Comparison of ENCODE assay signal across 25 mouse cellular contexts in the genomic region with DNA sequence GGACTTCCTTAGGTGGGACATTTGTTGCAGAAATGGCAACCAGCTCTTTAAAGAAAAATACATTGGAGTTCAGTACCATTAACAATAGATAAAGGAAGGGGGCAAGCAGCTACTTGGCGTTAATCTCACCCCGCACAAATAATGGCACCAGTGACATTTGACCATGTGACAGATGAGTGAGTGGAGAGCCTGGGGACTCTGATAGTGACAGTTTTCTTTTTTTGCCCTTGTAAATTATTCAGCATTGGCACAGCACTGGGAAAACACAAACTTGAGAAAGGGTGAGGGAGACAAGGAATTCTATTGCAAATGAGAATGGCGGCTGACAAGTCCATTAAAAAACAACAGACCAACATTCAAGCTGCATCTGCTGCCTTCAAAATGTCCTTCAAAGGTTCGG.
DNase-seq lines count a peak whose midpoint lies in the region; ATAC-seq lines count a peak whose summit lies in the region.
"Had no signal": no experiment of that assay in that cellular context is flagged by ENCODE, and none has a peak within 500 bp of the region (broad histone marks: within the 10 kb centered on the region; RNA-seq: fewer than 3 reads in every experiment).

No protein-coding gene starts in this region.

- H3K4me3 ChIP-seq in hindbrain, embryonic 11.5 days (ENCODE audit: low read depth, low read length): no peak overlapping the region
- H3K4me3 ChIP-seq in hindbrain, embryonic 16.5 days (ENCODE audit: low read length): no peak overlapping the region
- no peak overlapping the region for H3K4me3 ChIP-seq in embryonic facial prominence, embryonic 13.5 days
- no peak overlapping the region for H3K4me3 ChIP-seq in forebrain, embryonic 16.5 days (replicated peaks; ENCODE audit: low read length)
- no peak overlapping the region for H3K4me3 ChIP-seq in midbrain, embryonic 13.5 days (replicated peaks)
- H3K4me3 ChIP-seq: embryonic facial prominence, embryonic 15.5 days; liver, embryonic 13.5 days; megakaryocyte, embryonic 14.5 days had no signal

- 0 out of 2 replicates have a peak overlapping the region, but pooled peaks have one; percentile 24 for H3K27ac ChIP-seq in hindbrain, embryonic 11.5 days (ENCODE audit: low read depth, low read length)
- H3K27ac ChIP-seq in hindbrain, embryonic 16.5 days (ENCODE audit: low read depth, low read length): no peak overlapping the region
- no peak overlapping the region for H3K27ac ChIP-seq in embryonic facial prominence, embryonic 13.5 days
- H3K27ac ChIP-seq in forebrain, embryonic 16.5 days (ENCODE audit: low read length): peak overlapping the region; percentile 39
- peak overlapping the region; percentile 80 for H3K27ac ChIP-seq in midbrain, embryonic 13.5 days
- H3K27ac ChIP-seq: embryonic facial prominence, embryonic 15.5 days; liver, embryonic 13.5 days had no signal

- no peaks in the 10 kb centered on the region for H3K27me3 ChIP-seq in hindbrain, embryonic 11.5 days (ENCODE audit: control insufficient read depth, insufficient read depth, low read length)
- no peaks in the 10 kb centered on the region for H3K27me3 ChIP-seq in hindbrain, embryonic 16.5 days (replicated peaks; ENCODE audit: control insufficient read depth, insufficient read depth, low read length)
- no peaks in the 10 kb centered on the region for H3K27me3 ChIP-seq in embryonic facial prominence, embryonic 13.5 days
- H3K27me3 ChIP-seq in forebrain, embryonic 16.5 days (replicated peaks; ENCODE audit: control insufficient read depth, insufficient read depth, low read length): no peaks in the 10 kb centered on the region
- no peaks in the 10 kb centered on the region for H3K27me3 ChIP-seq in midbrain, embryonic 13.5 days
- H3K27me3 ChIP-seq: CH12.LX; embryonic facial prominence, embryonic 15.5 days; liver, embryonic 13.5 days; megakaryocyte, embryonic 14.5 days; Patski had no signal

- no peak overlapping the region for H3K4me2 ChIP-seq in hindbrain, embryonic 11.5 days (replicated peaks; ENCODE audit: low read depth, low read length)
- no peak overlapping the region; the same call in 1 of the 2 replicates for H3K4me2 ChIP-seq in hindbrain, embryonic 16.5 days (ENCODE audit: low read length)
- 0 out of 2 replicates have a peak overlapping the region, but pooled peaks have one; percentile 9 for H3K4me2 ChIP-seq in embryonic facial prominence, embryonic 13.5 days
- no peak overlapping the region for H3K4me2 ChIP-seq in forebrain, embryonic 16.5 days (ENCODE audit: low read length)
- H3K4me2 ChIP-seq in midbrain, embryonic 13.5 days (replicated peaks): no peak overlapping the region
- H3K4me2 ChIP-seq: embryonic facial prominence, embryonic 15.5 days; heart, embryonic 11.5 days; liver, embryonic 13.5 days had no signal

- no peak for DNase-seq in hindbrain, embryonic 11.5 days (ENCODE audit: low spot score)
- no peak for DNase-seq in lung, postnatal 4 days
- no peak for DNase-seq in lung, postnatal 14 days
- DNase-seq in cerebellum, adult 9-10 months: no peak
- DNase-seq: B cell, adult 2 months; cerebellum, adult 18-20 months; cerebellum, postnatal 25 days; gastrocnemius, postnatal 10 days; heart, adult 11 months; kidney, postnatal 36 days; liver, embryonic 13.5 days; lung, adult 2 months; right cerebral cortex, postnatal 25 days; spleen, adult 18-20 months had no signal

- H3K9me3 ChIP-seq in hindbrain, embryonic 11.5 days (ENCODE audit: control insufficient read depth, low read length): no peaks in the 10 kb centered on the region
- no peaks in the 10 kb centered on the region for H3K9me3 ChIP-seq in hindbrain, embryonic 16.5 days (ENCODE audit: control insufficient read depth, low read length)
- no peaks in the 10 kb centered on the region for H3K9me3 ChIP-seq in embryonic facial prominence, embryonic 13.5 days
- H3K9me3 ChIP-seq in forebrain, embryonic 16.5 days (ENCODE audit: control insufficient read depth, low read length): no peaks in the 10 kb centered on the region
- H3K9me3 ChIP-seq in midbrain, embryonic 13.5 days: no peaks in the 10 kb centered on the region
- H3K9me3 ChIP-seq: embryonic facial prominence, embryonic 15.5 days; G1E; liver, embryonic 13.5 days; megakaryocyte, embryonic 14.5 days had no signal

- no peaks in the 10 kb centered on the region; the same call in 1 of the 2 replicates for H3K4me1 ChIP-seq in hindbrain, embryonic 11.5 days (replicated peaks; ENCODE audit: control insufficient read depth, insufficient read depth, low read length)
- H3K4me1 ChIP-seq in hindbrain, embryonic 16.5 days (ENCODE audit: control insufficient read depth, insufficient read depth, low read depth, low read length): no peaks in the 10 kb centered on the region; the same call in none of the 2 replicates
- H3K4me1 ChIP-seq in embryonic facial prominence, embryonic 13.5 days: peaks cover 26% of the 10 kb centered on the region
- H3K4me1 ChIP-seq in forebrain, embryonic 16.5 days (replicated peaks; ENCODE audit: control insufficient read depth, insufficient read depth, low read length): peaks cover 16% of the 10 kb centered on the region
- H3K4me1 ChIP-seq in midbrain, embryonic 13.5 days (replicated peaks): peaks cover 33% of the 10 kb centered on the region
- H3K4me1 ChIP-seq: liver, embryonic 13.5 days had no signal

- H3K36me3 ChIP-seq in hindbrain, embryonic 11.5 days (ENCODE audit: control insufficient read depth, insufficient read depth, low read length): no peaks in the 10 kb centered on the region
- H3K36me3 ChIP-seq in hindbrain, embryonic 16.5 days (ENCODE audit: control insufficient read depth, insufficient read depth, low read length): no peaks in the 10 kb centered on the region
- no peaks in the 10 kb centered on the region for H3K36me3 ChIP-seq in embryonic facial prominence, embryonic 13.5 days
- H3K36me3 ChIP-seq in forebrain, embryonic 16.5 days (ENCODE audit: control insufficient read depth, insufficient read depth): no peaks in the 10 kb centered on the region
- H3K36me3 ChIP-seq in midbrain, embryonic 13.5 days: no peaks in the 10 kb centered on the region
- H3K36me3 ChIP-seq: embryonic facial prominence, embryonic 15.5 days; G1E; liver, embryonic 13.5 days had no signal

- peak; percentile 75 for ATAC-seq in hindbrain, embryonic 11.5 days (ENCODE audit: low FRiP score)
- no peak for ATAC-seq in hindbrain, embryonic 16.5 days
- ATAC-seq in embryonic facial prominence, embryonic 13.5 days (ENCODE audit: insufficient number of reproducible peaks, insufficient read depth, low FRiP score, low TSS enrichment, low read depth): no peak
- peak; percentile 81 for ATAC-seq in forebrain, embryonic 16.5 days
- peak; percentile 74 for ATAC-seq in midbrain, embryonic 13.5 days
- ATAC-seq: intestine, postnatal 0 days; Patski had no signal

- WGBS in hindbrain, embryonic 11.5 days: 50% methylated on average over 4 of the region's 4 CpGs
- 17% methylated on average over 4 of the region's 4 CpGs for WGBS in hindbrain, embryonic 16.5 days
- 45% methylated on average over 4 of the region's 4 CpGs for WGBS in embryonic facial prominence, embryonic 13.5 days
- 21% methylated on average over 4 of the region's 4 CpGs for WGBS in forebrain, embryonic 16.5 days
- WGBS in midbrain, embryonic 13.5 days: 15% methylated on average over 4 of the region's 4 CpGs

- H3K9ac ChIP-seq in hindbrain, embryonic 11.5 days (ENCODE audit: low read depth, low read length): no peak overlapping the region
- no peak overlapping the region for H3K9ac ChIP-seq in hindbrain, embryonic 16.5 days (ENCODE audit: low read depth, low read length)
- no peak overlapping the region for H3K9ac ChIP-seq in embryonic facial prominence, embryonic 13.5 days
- no peak overlapping the region for H3K9ac ChIP-seq in forebrain, embryonic 16.5 days (replicated peaks; ENCODE audit: low read depth, low read length)
- H3K9ac ChIP-seq in midbrain, embryonic 13.5 days (replicated peaks): no peak overlapping the region
- H3K9ac ChIP-seq: embryonic facial prominence, embryonic 15.5 days; liver, embryonic 13.5 days had no signal

Comparison
In these comparisons a context has a peak if more than half of its experiments do, and no peak if none do; other contexts are left out.
1. ATAC-seq: peak in hindbrain, embryonic 11.5 days (single experiment), forebrain, embryonic 16.5 days (single experiment) and midbrain, embryonic 13.5 days (single experiment); none in hindbrain, embryonic 16.5 days (single experiment) and embryonic facial prominence, embryonic 13.5 days (single experiment).
2. H3K27ac ChIP-seq: peak in hindbrain, embryonic 11.5 days (single experiment), forebrain, embryonic 16.5 days (single experiment) and midbrain, embryonic 13.5 days (single experiment); none in hindbrain, embryonic 16.5 days (single experiment) and embryonic facial prominence, embryonic 13.5 days (single experiment).